Mouse (Mus musculus) kidney, adult 10 weeks (tissue): ENCODE data around the gene Fabp6. TPM values are rescaled to one million over a fixed set of nuclear protein-coding genes. Genes with fewer than 3 reads are reported as not detected.

ENCODE experiments used
- polyA plus RNA-seq: library from polyadenylated mRNA; stranded (reverse); fragments of 350-450 nt; fragmentation: Illumina TruSeq; extraction: RNeasy Lipid Tissue Mini Kit (QIAGEN cat#74804); gene quantifications from one replicate; pipeline ENCODE4 v1.2.3, GENCODE M21; 2014; ENCODE audit warnings: low read depth, low replicate concordance

The Fabp6 gene
- not detected for polyA plus RNA-seq

GRCm38 (mm10) chr11:43601440-43601839 is at the start of gene Fabp6:
Gene Fabp6, minus strand, starts transcription at chr11:43601540.

GRCm38 (mm10) chr11:43586324-43587090 is 14.8 kb downstream of the Fabp6 start, which contains the start of gene 4933415A04Rik:
Gene 4933415A04Rik, plus strand, starts transcription at chr11:43587040.

Other genes starting within 250 kb of the Fabp6 start
- 66.2 TPM for gene Pttg1, start 175.3 kb downstream of the Fabp6 start, polyA plus RNA-seq
- 97.7 TPM for gene Slu7, start 167.8 kb downstream of the Fabp6 start, polyA plus RNA-seq
- not detected for gene C1qtnf2, start 127.3 kb downstream of the Fabp6 start, polyA plus RNA-seq
- gene Ccnjl, start 72.8 kb downstream of the Fabp6 start, polyA plus RNA-seq, result 1.1 TPM
- not detected for gene 4933415A04Rik, start 14.5 kb downstream of the Fabp6 start, polyA plus RNA-seq
- 26.8 TPM for gene Pwwp2a, start 80.5 kb upstream of the Fabp6 start, polyA plus RNA-seq
- 66.4 TPM for gene Ttc1, start 146.5 kb upstream of the Fabp6 start, polyA plus RNA-seq